Mouse (Mus musculus): Measurements from ENCODE around the gene Aff4. TPM values are rescaled to one million over a fixed set of nuclear protein-coding genes. Genes with fewer than 3 reads are reported as not detected.
"Not testable (repeated sequence)": the region's sequence is repeated elsewhere in the genome, so short reads cannot be mapped to it uniquely, and the experiment has no call there.

Aff4 gene
- polyA plus RNA-seq, 1 experiment from 2014 or later: 31.2 TPM

GRCm38 (mm10) chr11:53318041-53318440 is 32.6 kb upstream of the Aff4 start:
- H3K27me3 ChIP-seq (replicated peaks): no peaks in the 10 kb centered on the region
- H3K4me1 ChIP-seq: peaks cover 10% of the 10 kb centered on the region; the same call in 1 of the 2 replicates
- no peak overlapping the region for H3K9ac ChIP-seq
- ATAC-seq (ENCODE audit: extremely low read depth, insufficient number of reproducible peaks, low FRiP score, low TSS enrichment): no peak
- H3K4me3 ChIP-seq: no peak overlapping the region
- 75% methylated on average over 7 of the region's 7 CpGs for WGBS
- no peaks in the 10 kb centered on the region for H3K36me3 ChIP-seq
- no peak overlapping the region for H3K27ac ChIP-seq (replicated peaks)
- H3K4me2 ChIP-seq: no peak overlapping the region
- no peaks in the 10 kb centered on the region for H3K9me3 ChIP-seq

DNA sequence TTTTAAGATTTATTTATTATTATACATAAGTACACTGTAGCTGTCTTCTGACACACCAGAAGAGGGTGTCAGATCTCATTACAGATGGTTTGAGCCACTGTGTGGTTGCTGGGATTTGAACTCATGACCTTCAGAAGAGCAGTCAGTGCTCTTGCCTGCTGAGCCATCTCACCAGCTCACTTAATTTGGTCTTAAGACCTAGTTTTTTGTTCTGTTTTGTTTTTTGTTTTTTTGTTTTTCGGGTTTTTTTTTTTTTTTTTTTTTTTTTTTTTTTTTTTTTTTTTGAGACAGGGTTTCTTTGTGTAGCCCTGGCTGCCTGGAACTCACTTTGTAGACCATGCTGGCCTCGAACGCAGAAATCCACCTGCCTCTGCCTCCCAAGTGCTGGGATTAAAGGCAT is 32.1 kb upstream of the Aff4 start:
- H3K4me1 ChIP-seq; H3K4me3 ChIP-seq; H3K4me2 ChIP-seq; H3K36me3 ChIP-seq; H3K27ac ChIP-seq (replicated peaks); H3K9ac ChIP-seq; ATAC-seq (ENCODE audit: extremely low read depth, insufficient number of reproducible peaks, low FRiP score, low TSS enrichment); H3K27me3 ChIP-seq (replicated peaks); H3K9me3 ChIP-seq: not testable (repeated sequence)
- WGBS: 83% methylated on average over 3 of the region's 3 CpGs

GRCm38 (mm10) chr11:53319867-53320266 is 30.8 kb upstream of the Aff4 start:
- not testable (repeated sequence) for H3K27ac ChIP-seq (replicated peaks); H3K27me3 ChIP-seq (replicated peaks); ATAC-seq (ENCODE audit: extremely low read depth, insufficient number of reproducible peaks, low FRiP score, low TSS enrichment); H3K36me3 ChIP-seq; H3K9me3 ChIP-seq; H3K4me2 ChIP-seq; H3K4me3 ChIP-seq; H3K9ac ChIP-seq; H3K4me1 ChIP-seq
- WGBS: 87% methylated on average over 13 of the region's 13 CpGs

- Histone ChIP-seq H3K9me3 (no peaks in the 10 kb centered on the region), H3K27me3 (replicated peaks) (no peaks in the 10 kb centered on the region), H3K4me3 (peak within 1 kb of the TSS; percentile 79), H3K36me3 (peaks cover 27% of the 10 kb centered on the region), H3K4me1 (peaks cover 9% of the 10 kb centered on the region), H3K9ac (peak within 1 kb of the TSS; percentile 90), H3K4me2 (peak within 1 kb of the TSS; percentile 79), H3K27ac (replicated peaks) (peak within 1 kb of the TSS; percentile 70)
- under 1% methylated on average over 21 of the region's 21 CpGs for WGBS
- peak; percentile 81 for ATAC-seq (ENCODE audit: extremely low read depth, insufficient number of reproducible peaks, low FRiP score, low TSS enrichment)
Observed at GRCm38 (mm10) chr11:53324512-53324968, 26.1 kb upstream of the Aff4 start, which contains the start of gene Zcchc10. Gene Zcchc10, plus strand, starts transcription at chr11:53324679.

DNA sequence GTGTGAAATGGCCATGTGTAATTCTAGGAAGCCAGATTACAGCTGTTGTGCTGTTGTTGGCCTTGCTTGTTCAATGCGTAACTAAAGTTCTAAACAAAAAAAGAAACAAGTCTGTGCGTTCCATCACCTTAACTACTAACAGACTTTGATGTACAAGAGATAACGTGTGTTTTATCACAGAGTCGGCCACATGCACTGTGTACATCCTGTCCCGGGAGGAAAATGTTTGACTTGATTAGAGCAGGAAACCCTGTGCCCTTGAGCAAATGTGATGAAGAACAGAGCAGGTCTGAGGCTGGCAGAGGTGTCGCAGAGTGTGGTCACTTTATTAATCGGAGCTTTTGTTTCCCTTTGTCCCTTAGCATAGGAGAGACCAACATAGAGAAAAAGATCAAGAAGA is 20.3 kb upstream of the Aff4 start:
- H3K9ac ChIP-seq: no peak overlapping the region
- H3K4me3 ChIP-seq: no peak overlapping the region
- no peak overlapping the region for H3K4me2 ChIP-seq
- no peak for ATAC-seq (ENCODE audit: extremely low read depth, insufficient number of reproducible peaks, low FRiP score, low TSS enrichment)
- peaks cover 5% of the 10 kb centered on the region for H3K4me1 ChIP-seq
- no peaks in the 10 kb centered on the region for H3K27me3 ChIP-seq (replicated peaks)
- H3K27ac ChIP-seq (replicated peaks): no peak overlapping the region
- H3K9me3 ChIP-seq: no peaks in the 10 kb centered on the region
- 61% methylated on average over 7 of the region's 7 CpGs for WGBS
- peaks cover 68% of the 10 kb centered on the region for H3K36me3 ChIP-seq

DNA sequence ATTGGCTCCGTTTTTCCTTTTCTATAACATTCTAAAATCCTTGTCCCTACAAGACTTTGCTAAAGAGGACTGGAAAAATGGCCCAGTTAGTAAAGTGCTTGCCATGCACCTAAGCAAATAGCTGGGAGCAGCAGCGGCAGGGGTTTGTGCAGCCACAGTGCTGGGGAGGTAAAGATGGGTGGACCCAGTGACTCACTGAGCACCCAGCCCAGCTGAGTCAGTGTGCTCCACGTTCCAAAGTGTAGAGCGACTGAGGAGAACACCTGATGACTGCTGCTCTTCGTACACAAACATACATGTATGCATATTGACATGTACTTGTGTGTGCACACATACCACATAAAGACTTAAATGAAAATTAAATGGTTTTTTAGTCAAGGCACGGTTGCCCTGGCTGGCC is 19.5 kb upstream of the Aff4 start:
- H3K27ac ChIP-seq (replicated peaks): no peak overlapping the region
- ATAC-seq (ENCODE audit: extremely low read depth, insufficient number of reproducible peaks, low FRiP score, low TSS enrichment): no peak
- H3K4me2 ChIP-seq: no peak overlapping the region
- H3K36me3 ChIP-seq: peaks cover 68% of the 10 kb centered on the region
- H3K27me3 ChIP-seq (replicated peaks): no peaks in the 10 kb centered on the region
- no peak overlapping the region for H3K4me3 ChIP-seq
- H3K9ac ChIP-seq: no peak overlapping the region
- no peaks in the 10 kb centered on the region for H3K9me3 ChIP-seq
- WGBS: 87% methylated on average over 6 of the region's 6 CpGs
- H3K4me1 ChIP-seq: no peaks in the 10 kb centered on the region; the same call in 1 of the 2 replicates

DNA sequence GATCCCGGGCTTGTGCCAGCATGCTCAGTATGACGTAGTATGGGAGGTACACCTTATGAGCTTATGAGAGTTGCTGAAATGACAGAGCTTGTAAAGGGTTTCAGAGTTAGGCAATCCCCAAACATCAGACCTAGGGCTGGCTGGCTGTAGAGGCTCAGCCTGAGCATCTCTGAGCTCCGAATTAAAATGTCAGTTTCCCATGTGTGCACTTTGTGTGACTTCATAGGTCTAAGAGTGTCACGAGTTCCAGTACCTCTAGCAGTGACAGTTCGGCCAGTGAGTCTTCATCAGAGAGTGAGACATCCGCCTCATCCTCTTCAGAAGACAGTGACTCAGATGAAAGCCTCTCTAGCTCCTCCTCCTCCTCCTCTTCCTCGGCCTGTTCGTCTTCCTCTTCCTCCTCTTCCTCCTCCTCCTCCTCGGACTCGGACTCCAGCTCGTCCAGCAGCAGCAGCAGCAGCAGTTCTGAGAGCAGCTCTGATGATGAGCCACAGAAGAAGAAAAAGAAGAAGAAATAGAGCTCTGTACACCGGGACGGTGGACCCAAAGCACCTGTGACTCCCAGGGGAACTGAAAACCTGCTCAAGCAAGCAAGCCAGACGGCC is 18.5 kb upstream of the Aff4 start:
- 82% methylated on average over 14 of the region's 14 CpGs for WGBS
- Histone ChIP-seq H3K27ac (replicated peaks) (no peak overlapping the region), H3K36me3 (peaks cover 64% of the 10 kb centered on the region), H3K4me1 (no peaks in the 10 kb centered on the region; the same call in 1 of the 2 replicates), H3K27me3 (replicated peaks) (no peaks in the 10 kb centered on the region), H3K4me3 (no peak overlapping the region), H3K9me3 (no peaks in the 10 kb centered on the region), H3K4me2 (no peak overlapping the region), H3K9ac (no peak overlapping the region)
- no peak for ATAC-seq (ENCODE audit: extremely low read depth, insufficient number of reproducible peaks, low FRiP score, low TSS enrichment)

GRCm38 (mm10) chr11:53335505-53336181 is 15.0 kb upstream of the Aff4 start:
- Histone ChIP-seq H3K4me2 (no peak overlapping the region), H3K9ac (no peak overlapping the region), H3K4me3 (no peak overlapping the region), H3K9me3 (no peaks in the 10 kb centered on the region), H3K36me3 (peaks cover 31% of the 10 kb centered on the region), H3K27ac (replicated peaks) (no peak overlapping the region), H3K4me1 (no peaks in the 10 kb centered on the region; the same call in 1 of the 2 replicates), H3K27me3 (replicated peaks) (no peaks in the 10 kb centered on the region)
- WGBS: 26% methylated on average over 3 of the region's 3 CpGs
- ATAC-seq (ENCODE audit: extremely low read depth, insufficient number of reproducible peaks, low FRiP score, low TSS enrichment): no peak

- Histone ChIP-seq H3K9me3 (no peaks in the 10 kb centered on the region), H3K27ac (replicated peaks) (no peak overlapping the region), H3K4me2 (no peak overlapping the region), H3K36me3 (peaks cover 26% of the 10 kb centered on the region), H3K27me3 (replicated peaks) (no peaks in the 10 kb centered on the region), H3K4me1 (no peaks in the 10 kb centered on the region; the same call in 1 of the 2 replicates), H3K4me3 (no peak overlapping the region), H3K9ac (no peak overlapping the region)
- no peak for ATAC-seq (ENCODE audit: extremely low read depth, insufficient number of reproducible peaks, low FRiP score, low TSS enrichment)
Observed at GRCm38 (mm10) chr11:53336182-53336571, 14.5 kb upstream of the Aff4 start.

GRCm38 (mm10) chr11:53336924-53337323 is 13.7 kb upstream of the Aff4 start:
- H3K9ac ChIP-seq: no peak overlapping the region
- H3K27ac ChIP-seq (replicated peaks): no peak overlapping the region
- H3K4me2 ChIP-seq: no peak overlapping the region
- no peaks in the 10 kb centered on the region for H3K9me3 ChIP-seq
- no peak overlapping the region for H3K4me3 ChIP-seq
- 67% methylated on average over 1 of the region's 1 CpGs for WGBS
- H3K36me3 ChIP-seq: peaks cover 18% of the 10 kb centered on the region
- H3K4me1 ChIP-seq: no peaks in the 10 kb centered on the region; the same call in 1 of the 2 replicates
- ATAC-seq (ENCODE audit: extremely low read depth, insufficient number of reproducible peaks, low FRiP score, low TSS enrichment): no peak
- H3K27me3 ChIP-seq (replicated peaks): no peaks in the 10 kb centered on the region

- Histone ChIP-seq H3K4me1 (no peaks in the 10 kb centered on the region; the same call in 1 of the 2 replicates), H3K27ac (replicated peaks) (no peak overlapping the region), H3K4me2 (no peak overlapping the region), H3K27me3 (replicated peaks) (no peaks in the 10 kb centered on the region), H3K9ac (no peak overlapping the region), H3K9me3 (no peaks in the 10 kb centered on the region), H3K4me3 (no peak overlapping the region), H3K36me3 (peaks cover 11% of the 10 kb centered on the region)
- 46% methylated on average over 8 of the region's 8 CpGs for WGBS
- ATAC-seq (ENCODE audit: extremely low read depth, insufficient number of reproducible peaks, low FRiP score, low TSS enrichment): no peak
Observed at GRCm38 (mm10) chr11:53337684-53338083, 12.9 kb upstream of the Aff4 start.

DNA sequence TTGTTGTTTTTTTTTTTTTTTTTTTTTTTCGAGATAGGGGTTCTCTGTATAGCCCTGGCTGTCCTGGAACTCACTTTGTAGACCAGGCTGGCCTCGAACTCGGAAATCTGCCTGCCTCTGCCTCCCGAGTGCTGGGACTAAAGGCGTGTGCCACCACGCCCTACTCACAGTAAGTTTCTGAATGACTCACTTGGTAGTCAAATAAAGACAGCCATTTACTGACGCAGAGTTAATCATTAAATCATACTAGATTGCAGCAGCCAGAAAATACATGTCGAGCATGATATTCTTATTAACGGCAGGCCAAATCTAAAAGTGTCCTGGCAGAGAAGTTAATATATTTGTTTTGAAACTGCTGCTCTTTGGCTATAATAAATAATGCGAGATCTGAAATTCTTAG is 9.6 kb upstream of the Aff4 start:
- 82% methylated on average over 10 of the region's 10 CpGs for WGBS
- ATAC-seq (ENCODE audit: extremely low read depth, insufficient number of reproducible peaks, low FRiP score, low TSS enrichment): not testable (repeated sequence)

More for the DNA sequence above, 9.6 kb upstream of the Aff4 start:
- not testable (repeated sequence) for H3K36me3 ChIP-seq; H3K27me3 ChIP-seq (replicated peaks); H3K4me1 ChIP-seq; H3K4me2 ChIP-seq; H3K9me3 ChIP-seq; H3K27ac ChIP-seq (replicated peaks); H3K9ac ChIP-seq; H3K4me3 ChIP-seq
